Mouse (Mus musculus): ENCODE data around the gene Notch1.

Gene Notch1

DNA sequence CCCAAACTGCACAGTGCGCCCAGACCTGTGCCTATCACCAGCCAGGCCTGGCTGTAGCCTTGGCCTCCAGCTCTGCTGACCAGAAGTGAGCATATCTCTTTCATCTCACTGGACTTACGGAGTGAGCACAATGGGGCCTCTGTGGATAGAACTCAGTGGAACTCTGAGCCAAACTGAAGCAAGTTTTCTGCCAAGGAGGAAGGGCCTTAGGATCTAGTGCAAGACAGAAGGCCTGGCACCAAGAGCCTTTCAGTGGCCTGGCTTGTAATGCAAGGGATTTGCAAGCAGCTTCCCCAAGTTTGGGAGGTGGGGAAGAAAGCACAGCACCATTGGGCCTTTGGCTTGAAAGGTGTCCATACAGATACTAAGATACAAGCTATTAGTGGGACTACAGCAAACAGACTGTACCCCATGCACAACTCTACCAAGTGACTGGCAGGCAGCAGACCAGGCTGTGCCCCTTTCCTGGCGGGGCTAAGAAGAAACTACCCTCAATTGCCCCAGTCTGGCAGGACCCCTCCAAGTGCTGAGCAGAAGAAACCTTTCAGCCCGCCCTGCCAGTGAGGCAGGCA lies 16.4 kb downstream of the Notch1 start:
- no peak for DNase-seq

DNA sequence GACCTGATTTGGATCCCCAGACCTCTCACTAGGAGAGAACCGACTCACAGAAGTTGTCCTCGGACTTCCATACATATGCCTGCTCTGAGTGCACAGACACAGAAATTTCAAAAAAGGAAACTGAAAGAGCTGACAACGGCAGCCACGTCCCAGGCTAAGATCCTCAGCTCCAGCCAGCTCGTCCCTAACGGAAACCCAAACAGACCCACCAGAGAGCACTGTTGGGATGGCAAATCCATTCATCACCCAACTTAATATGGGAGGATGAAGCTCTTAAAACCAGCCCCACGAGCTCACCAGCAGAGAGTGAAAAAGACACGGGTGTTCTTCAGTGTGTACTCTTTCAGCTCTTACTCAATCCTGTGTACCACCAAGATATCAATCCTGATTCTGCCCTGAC lies 17.8 kb downstream of the Notch1 start:
- DNase-seq = no peak

DNA sequence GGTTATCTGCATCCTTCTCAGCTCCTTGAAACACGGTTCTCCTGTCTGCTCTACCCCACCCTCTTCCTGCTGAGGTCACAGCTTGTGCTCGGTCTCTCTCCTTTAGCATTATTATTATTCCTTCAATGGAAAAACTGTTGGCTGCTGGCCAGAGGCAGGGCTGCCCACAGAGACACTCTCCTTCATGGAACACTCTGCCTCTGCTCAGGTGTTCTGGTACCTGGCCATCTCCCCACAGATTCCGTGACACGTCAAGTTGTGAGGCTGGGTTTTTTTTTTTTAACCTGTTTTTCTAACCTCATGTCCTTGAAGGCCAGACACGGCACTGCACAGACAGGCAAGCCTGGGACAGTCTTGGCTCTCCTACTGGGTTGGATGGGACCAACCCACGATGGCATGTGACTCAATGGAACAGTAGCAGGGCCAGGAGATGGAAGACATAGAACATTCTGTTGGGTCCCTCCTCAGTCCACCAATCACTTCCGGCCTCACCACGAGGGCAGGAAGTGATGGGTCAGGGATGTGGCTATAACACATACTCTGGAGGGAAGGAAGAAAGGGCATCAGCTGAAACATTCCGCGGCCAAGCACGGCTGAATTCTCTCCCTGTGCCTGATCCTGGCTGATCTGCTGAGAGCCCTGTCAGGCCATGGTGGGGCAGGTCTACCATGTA lies 18.5 kb downstream of the Notch1 start:
- no peak for DNase-seq

DNA sequence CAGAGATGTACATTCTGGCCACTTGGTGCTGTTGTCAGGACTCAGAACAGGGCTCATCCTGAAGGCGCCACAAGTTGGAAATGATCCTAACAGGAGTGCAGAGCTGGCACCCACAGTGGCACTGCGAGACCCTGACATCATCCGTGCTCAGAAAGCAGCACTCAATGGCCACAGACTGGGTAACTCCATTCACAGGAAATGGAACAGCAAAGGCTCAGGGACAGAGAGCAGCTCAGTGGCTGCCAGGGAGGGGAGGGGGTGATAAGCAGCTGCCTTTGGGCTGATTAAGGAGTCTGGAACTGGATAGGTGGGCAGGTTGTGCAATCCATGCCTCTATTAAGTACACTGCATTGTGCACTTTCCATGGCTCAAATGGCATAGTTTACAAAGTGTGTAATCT lies 20.0 kb downstream of the Notch1 start:
- DNase-seq = no peak

DNA sequence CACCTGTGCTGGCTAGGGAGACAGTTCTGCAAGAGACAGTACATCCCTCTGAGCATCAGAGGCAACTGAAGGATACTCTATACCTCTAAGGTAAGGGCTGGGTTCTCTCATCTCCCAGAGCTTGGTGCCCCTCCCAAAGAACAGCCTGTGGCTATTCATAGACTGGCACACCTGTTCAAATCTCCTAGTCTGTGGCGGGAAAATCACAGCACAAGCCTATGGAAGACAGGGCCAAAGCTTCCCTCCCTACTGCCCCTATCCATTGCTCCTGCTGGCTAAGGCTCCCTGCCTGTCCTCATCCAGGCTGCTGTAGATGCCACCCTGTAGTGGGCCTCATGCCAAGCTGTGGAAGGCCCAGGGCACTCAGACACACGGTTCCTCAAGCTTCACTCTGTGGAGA lies 20.8 kb downstream of the Notch1 start:
- DNase-seq = no peak

DNA sequence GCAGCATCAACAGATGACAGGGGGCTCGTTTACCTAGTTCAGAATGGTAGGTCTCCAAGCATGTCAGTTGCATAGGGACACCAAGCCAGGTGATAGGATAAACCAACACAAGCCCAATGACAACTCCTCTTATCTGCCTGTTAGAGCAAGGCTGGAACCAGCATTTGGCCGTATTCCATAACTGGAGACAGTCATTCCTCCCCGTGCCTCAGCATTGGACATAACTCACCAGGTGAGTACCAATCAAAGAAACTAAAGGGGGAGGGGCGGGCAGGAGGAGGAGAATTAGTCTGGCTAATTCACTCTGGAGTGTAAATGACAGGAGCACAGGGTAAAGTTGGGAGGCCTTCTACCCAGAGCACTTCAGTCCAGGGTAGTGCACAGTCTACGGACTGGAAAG lies 21.5 kb downstream of the Notch1 start:
- DNase-seq = no peak

DNA sequence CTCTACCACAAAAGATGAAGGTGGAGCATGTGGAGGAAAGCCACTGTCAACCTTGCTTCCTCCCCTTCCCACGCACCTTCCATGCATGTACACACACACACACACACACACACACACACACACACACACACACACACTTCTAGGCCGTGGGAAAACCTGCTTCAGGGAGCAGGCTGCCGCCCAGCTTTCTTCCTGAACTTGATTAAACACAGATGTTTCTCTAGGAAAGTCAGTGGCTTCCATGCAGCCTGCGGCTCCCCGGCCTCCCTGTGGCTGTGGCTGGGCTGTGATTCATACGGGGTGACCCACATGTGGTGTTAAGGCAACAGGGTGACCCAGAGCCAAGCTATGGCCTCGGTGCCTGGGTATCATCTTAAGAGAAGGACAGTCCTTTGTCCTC lies 22.1 kb downstream of the Notch1 start:
- no peak for DNase-seq

DNA sequence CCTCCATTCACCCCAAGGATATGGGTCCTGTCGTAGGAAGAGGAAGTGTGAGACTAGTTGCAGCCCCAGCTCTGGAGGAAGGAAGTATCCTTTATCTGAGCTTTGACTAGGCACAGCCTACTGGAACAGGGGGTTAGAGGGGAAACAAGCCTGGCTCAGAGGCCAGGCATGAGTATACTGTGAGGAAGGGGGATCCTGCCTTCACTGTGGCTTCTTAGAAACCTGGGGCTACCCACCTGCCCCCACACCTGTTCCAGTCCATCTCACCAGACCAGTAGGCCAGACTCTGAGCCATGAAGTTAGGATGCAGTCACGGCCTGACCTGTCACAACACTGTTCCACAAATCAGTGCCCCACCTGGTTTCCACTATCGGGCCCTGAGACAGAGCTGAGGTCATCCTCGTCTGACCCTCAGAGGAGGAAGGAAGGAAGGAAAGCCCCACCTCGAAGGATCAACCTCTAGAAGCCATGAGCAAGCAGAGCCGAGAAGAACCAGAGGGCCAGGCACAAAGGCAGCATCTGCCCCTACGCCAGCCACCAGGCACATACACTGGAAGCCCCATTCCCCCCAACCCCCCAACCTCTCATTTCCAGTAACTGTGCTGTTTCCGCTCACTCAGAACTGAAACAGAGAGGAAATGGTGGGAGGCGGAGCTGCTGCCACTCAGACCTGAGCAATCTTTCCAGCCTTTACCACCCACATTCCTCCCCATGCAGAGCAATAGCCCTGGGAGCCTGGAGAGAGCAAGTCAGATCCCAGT lies 23.3 kb downstream of the Notch1 start:
- DNase-seq = peak; percentile 56 to 67

DNA sequence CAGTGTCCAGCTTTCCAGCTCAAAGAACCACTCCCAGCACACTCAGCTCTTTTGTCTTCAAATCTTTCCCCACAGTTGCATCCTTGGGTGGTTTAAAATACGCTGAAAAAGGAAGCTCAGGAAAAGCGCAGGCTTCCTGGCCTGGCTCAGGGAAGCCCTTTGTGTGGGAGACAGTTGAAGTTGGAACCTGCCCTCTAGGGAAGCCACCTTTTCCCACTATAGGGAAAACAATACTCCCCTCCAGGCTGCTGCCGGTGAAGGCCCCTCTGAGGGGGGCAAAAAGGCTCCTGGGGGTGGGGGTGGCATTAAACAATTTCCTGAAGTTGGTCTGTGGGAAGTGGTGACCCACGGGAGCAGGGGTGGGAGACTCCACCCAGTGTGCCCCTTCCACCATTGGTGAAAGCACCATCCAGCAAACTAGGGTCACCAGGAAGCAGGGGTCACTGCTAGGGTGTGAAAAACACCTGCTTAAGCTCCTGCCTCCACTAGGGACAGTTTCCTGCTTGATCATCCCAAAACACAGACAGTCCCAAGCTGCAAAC lies 25.6 kb downstream of the Notch1 start:
- DNase-seq = peak in 1 of 2 experiments; percentile 8

DNA sequence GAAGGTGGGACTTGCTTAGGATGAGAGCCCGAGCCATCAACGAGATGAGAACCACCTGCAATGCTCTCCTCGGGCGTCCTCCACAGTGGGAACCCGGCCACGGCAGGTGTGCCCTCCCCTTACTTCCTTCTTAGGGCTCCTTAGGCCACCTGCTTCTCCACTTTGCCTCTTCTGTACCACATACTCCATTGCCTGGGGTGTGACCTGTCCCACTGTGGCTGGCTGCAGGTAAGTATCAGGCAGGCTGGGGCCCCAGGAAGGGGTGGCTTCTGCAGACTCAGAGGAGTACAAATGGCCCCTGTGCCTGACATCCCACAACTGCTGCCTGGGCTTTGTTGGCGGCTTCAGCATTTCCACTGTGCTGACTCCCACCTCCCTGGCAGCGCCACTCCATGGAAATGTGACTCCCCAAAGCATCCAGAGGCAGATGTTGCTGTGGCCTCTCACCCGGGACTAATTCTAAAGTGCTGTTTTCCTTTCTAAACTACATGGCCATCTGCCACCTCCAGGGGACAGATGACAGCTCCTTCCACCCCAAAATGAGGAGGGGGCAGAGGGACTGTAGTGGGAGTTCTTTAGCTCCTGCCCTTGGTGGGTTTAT lies 27.8 kb downstream of the Notch1 start:
- peak in 1 of 2 experiments; percentile 12 for DNase-seq

DNA sequence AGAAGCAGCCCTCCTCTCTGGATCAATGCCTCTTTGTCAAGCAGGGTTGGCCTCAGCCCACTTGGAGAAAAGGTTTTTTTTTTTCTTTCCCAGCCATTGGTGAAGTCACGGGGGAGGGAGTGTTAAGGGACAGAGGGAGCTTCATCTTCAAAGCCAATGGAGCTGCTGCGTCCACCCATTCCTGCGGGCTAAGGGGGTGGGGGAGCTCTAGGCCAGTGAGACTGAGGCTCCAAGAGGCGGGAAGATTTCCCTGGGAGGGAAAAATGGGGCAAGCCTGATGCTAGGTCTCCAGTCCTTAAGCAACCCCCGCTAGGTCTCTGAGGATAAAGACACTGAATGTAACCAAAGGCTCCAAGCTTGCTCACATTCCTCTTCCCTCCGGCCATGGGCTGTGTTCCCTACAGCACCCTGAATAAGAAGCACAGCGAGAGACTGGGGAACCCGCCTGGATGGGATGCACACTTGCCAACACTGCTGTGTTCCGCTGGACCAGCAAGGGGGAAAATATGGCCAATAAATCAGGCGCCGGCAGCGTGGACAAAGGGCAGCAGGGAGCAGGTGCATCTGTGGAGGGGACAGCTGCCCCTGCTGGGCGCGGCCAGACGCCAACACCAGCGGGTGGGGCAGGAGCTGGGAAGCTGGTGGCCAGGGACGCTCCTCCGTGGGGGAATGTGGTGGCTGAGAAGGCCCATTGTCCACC lies 29.0 kb downstream of the Notch1 start:
- no peak for DNase-seq

DNA sequence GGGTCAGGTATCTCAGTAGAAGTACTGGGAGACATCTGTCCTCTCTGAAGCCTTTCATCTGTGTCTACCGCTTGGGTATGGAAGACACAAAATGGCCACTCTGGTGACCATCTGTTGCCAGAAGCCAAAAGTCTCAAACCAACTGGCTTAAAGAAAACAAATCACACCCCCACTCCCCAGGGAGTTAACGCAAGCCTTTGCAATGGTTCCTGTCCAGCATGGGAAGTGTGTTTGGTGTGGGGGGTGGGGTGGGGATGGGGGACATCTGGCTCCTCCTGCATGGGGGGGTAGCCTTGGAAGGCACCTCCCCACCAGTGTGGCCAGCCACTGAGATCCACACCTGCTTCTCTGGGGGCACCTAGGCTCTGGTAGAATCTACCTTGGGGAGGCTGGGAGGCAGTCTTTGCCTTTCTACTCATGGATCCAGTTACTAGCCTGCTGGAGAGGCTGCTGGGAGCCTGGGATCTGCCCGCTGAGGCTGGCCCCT lies 29.6 kb downstream of the Notch1 start:
- DNase-seq = no peak

DNA sequence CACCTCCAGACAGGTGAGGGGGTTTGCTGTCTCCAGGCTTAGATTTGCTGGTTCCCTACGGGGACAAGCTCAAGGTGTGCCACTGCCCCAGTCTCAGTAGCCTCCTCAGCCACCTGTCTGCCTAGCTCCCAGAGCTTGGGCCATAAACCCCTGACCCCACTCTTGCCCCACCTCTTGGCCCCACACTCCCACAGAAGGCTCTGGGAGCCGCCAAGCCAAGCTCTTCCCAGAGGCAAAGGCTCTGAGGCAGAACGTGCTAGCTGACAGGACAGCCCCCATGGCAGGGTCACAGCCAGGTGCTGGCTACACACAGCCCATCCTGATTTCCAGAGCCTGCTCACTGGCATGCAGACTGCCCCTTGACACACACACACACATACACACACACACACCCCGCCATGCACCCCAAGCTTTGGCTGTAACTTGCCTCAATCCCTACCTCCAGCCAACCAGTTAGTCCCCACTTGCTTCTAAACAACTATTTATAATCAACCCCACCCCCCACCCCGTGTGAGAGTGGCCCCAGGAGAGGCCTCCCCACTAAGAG lies 30.1 kb downstream of the Notch1 start:
- no peak for DNase-seq

DNA sequence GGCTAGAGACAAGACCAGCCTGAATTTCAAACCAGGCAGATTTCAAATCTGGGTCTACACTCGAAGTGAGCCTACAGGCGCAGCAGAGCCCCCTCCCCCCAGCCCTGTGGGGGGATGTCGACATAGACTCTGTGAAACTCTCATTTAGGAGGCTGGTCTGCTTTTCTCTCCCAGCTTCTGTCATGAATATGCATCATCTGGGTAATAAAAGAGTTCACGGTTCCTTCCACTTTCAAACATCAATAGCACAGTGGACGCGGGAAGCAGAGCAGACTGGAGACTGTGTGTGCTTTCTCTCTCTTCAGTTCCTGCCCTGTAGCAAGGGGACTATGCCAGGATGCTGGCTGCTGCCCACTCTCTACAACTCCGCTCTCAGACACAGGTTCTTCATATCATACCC lies 30.8 kb downstream of the Notch1 start:
- DNase-seq = no peak

DNA sequence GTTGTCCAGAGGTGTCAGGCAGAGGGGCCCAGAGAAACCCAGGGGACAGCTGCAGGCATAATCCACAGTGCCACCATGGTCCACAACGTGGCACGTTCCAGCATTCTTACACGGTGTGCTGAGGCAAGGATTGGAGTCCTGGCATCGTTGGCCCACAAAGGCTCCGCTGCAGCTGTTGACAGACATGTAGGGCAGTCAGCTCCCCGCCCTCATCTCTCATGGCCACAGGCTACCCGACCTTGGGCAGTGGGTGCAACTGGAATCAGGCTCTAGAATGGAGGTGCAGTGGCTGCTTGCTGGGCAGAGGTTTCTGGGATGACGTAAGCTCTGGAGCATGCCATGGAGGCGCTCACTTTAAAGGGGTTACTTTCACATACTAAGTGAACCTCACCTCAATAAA lies 31.2 kb downstream of the Notch1 start:
- DNase-seq = no peak

DNA sequence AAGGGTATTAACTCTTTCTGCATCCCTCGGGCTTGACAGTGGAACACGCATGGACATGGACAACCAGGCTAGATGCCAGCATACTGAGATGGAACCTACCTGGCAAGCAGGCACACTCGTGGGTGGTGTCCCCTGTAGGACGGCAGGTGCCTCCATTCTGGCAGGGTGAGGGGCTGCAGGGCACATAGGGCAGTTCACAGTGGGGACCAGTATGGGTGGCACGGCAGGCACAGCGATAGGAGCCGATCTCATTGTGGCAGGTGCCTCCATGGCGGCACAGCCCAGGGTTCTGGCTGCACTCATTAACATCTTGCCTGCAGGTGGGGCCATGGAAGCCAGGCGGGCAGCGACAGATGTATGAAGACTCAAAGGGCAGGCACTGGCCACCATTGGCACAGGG lies 32.3 kb downstream of the Notch1 start:
- DNase-seq = no peak

DNA sequence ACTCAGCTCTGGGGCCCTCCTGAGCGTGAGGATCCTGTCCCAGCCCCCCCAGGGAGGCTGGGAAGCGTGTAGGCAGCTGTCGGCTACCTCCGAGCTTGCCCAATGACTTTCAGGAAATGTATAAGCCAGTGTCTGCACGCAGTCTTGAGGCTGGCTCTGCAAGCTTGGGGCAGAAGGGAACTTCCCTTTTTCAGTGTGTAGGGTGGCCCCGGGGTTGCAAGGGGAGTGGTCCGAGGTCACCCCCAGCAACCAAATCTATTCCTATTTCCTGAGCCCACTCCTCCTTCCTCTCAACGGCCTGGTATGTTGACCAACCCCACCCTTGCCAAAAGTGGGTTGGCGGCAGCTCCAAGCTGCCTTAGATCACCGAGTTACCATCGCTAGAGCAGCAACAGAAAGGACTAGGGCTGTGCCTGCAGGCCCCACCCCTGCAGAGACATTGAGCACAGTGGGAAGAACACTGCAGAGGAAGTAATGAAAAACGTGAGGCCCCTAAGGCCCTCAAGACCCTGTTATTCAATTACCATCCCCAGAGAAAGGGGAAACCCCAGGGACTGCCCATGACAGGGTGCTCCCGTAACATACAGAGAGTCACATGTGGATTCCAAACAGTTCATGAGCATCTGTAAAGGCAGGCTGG lies 33.1 kb downstream of the Notch1 start:
- no peak for DNase-seq

DNA sequence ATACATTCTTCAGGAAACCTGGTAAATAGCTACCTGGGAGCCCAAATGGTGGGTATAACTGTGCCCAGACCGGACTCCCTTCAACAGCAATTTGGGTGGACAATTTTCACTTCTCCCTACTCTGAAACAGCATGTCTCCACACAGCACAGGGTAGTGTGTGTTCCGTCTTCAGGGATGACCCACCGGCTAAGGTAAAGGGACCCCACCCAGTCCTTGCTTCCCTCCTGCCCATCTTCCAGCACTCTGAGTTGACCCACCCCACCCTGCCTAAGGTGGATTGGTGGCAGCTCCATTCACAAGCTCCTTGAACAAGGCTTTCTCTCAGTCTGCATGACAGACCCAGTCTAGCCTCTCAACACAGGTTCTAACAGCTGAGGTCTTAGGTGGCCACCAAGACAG lies 33.6 kb downstream of the Notch1 start:
- DNase-seq = no peak

DNA sequence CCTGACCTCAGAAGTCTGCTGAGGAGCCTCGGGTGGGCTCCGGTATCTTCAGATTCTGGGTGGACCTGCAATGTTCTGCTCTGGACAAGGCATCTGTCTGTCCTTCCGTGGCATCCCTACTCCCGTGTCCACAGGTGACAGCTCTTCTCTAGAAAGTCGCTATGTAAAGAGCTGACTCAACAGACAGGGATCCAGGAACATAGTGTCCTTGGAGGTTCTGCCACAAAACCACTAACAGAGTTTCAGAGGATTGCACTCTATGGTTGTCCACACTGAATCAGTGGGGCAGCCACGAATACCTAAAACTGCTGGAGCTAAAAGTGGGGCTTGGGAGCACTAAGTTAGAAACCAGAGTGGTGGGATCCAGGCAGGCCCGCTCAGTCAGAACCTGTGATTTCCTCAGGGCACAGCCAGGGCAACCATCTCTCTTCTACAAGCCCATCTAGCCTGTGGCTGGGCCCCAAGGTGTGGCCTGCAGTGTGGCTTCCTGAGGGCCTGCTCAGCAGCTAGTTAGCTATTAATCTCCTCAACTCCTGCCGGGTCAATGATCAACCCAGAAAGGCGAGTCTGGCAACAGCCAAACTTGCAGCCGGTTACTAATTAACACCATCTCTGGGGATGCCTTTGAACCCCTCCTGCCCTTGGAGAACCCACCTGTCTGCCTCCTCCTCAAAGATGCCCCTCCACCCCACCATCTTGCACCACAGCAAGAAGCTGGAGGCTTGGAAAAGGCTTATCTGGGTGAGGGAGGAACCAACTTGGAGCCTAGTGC lies 34.6 kb downstream of the Notch1 start:
- no peak for DNase-seq

DNA sequence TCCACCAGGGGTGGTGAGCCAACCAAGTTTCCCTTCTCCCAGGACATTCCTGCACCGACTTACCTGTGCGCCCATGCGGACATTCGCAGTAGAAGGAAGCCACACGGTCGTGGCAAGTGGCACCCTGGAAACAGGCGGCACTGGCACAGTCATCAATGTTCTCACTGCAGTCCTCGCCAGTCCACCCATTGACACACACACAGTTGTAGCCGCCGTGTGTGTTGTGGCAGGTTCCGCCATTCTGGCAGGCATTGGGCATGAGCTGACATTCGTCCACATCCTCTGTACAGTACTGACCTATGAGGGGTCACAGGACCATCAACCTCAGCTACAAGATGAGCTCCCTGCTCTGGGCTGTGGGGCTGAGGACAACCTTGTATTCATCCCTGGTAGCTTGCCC lies 35.6 kb downstream of the Notch1 start:
- DNase-seq = no peak

DNA sequence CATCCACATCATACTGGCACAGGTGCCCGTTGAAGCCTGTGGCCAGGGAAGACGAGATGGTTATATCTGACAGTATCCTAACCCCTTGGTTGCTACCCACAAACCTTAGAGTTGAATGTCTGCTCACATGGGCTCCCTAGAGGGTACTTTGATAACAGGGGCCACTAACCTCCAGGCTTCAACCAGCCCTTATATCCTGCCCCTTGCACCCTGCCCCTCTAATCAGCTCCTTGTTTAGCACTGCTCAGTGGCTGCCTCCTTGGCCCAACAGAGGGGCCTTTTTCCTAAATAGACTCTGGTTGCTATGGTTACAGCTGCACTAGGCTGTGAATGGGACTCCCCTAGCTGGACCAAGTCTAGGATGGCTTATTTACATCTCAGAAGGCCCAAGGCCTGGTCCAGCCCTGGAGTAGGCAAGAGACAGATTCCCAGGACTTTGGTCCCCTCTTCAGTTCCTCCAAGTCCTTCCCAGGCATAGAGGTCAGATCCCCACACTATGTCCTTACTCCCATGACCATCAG lies 37.7 kb downstream of the Notch1 start:
- no peak for DNase-seq
